Mouse (Mus musculus) cerebellum, adult 8-10 months (tissue): ENCODE results near the gene Tubgcp2.

Experiments
- DNase-seq: peaks from one replicate; pipeline ENCODE4 v3.0.0; 2022

Gene Tubgcp2

DNA sequence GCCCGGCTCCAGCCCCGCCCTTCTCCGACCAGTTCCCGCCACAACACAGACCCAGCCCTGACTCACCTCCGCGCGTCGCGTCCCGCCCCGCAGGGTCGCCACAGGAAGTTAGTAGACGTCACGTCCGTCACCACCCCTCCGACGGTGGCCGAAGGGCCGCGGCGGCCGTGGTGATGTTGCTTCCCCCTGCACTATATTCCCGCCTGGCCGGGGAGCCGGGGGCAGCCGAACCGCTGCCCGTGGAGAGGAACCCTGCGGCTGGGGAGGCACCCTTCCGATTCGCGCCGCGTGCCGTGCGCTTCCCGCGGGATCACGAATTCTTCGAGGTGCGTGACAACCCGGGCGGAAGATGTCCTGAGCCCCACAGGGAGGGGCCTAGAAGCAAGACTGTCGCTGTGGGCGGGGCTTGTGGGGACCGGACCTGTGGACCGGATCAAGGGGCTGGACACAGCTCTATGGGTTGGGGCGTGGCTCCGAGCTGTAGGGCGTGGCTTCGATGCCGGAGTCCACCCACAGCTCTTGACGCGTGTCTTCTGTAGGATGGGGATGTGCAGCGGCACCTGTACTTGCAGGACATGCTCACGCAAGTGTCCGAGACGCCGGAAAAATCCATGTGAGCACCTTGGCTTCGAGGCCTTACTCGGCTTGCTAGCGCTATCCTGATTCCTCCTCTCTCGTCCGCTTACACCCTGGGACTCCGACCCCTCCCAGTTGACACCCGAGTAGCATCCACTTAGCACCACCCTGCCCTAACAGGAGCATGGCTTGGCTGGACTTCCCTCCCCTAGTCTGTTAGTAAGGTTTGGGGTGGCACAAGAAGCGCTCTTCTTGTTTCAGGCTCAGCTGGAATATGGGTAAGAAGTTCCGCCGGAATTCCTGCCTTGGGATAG lies at the start of gene Tubgcp2, which contains the start of gene Zfp511:
Gene Tubgcp2 (minus strand): TSS at position 389 of the 890 bp plus-strand sequence.
Gene Zfp511 (plus strand): TSS at position 111 of the 890 bp plus-strand sequence.
- DNase-seq = peak; percentile 92

DNA sequence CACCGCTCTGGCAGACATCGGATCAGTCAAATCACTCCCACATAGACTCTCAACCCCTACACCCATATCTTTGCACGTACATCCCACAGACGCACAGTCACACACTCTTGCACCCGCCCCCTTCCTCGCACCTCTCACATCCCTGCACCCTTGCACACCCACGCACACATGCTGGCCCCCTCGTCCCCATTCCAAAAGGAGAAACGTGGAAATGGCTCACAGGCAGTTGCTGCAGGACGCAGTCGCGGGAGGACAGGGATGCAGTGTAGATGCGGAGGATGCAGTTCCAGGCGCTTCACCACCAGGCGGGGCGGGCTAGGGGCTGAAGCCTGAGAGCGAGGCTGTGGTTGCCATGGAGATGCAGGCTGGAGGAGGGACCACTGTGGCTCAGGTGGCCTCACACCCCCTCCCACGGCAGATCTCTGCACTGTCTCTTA lies 45.8 kb upstream of the Tubgcp2 start, which contains the start of gene Caly:
Gene Caly (minus strand): TSS at position 307 of the 437 bp plus-strand sequence.
- peak; percentile 75 for DNase-seq

DNA sequence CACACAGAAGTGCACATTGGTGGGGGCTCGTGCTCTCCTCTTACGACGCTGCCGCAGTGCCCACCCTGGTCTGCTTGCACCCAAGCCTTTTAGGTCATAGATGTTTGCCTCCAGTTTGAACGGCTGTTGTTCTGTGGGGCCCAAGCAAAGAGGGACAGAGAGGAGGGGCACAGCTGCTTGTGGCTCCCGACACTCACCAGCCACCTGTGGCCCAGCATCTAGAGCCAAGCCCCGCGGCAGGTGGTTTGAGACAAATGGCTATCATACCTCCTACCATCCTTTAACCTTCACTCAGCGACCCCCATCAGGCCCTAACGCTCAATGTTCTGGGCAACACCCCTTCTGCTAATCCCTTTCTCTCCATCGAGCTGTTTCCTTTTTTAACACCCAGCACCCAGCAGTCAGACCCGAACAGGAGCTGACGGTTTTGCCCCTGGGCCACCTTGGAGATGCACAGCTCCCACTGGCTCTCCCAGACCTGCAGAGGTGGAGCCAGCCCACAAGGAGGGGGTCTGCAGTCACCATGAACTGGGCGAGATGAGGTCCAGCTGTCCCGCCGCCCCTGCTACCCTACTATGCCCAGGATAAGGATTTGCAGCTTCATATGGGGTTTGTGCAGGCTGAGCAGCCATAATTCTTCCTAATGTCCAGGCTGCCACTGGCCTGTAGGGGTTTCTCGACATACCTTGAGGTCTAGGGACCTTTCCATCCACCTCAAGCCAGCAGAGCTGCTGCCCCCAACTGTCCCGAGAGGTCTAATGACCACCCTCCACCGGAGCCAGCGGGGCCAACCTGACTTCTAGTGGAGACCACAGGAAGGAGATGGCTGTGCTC lies 45.2 kb upstream of the Tubgcp2 start:
- peak; percentile 58 for DNase-seq

DNA sequence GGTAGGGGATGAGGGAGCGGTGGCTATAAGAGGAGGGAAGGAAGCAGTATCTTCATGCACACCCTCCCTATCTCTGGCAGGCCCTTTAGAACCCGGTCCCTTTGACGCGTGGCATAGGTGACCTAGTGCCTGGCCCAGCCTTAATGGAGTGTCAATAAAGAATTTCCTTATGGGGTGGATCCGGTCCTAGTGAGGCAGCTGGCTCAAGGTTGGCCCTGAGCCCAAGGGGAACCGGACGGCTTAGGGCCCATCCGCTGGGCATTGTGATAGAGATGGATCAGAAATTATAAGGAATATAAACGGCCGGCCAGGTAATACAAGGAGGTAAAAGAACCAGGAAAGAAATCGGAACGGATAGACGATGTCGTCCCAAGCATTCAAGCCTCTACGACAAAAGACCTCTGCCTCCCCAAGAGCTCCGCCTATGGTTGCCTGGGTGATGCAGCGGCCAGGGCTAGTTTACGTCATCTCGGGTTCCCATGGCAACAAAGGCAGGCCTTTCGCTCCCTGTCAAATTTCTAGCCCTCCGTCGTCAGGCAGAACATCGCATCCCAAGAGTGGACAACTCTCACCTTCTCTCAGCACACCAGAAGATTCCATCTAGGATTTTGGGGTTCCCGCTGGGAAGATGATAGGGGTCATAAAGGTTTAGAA lies 44.2 kb upstream of the Tubgcp2 start:
- peak; percentile 93 for DNase-seq

DNA sequence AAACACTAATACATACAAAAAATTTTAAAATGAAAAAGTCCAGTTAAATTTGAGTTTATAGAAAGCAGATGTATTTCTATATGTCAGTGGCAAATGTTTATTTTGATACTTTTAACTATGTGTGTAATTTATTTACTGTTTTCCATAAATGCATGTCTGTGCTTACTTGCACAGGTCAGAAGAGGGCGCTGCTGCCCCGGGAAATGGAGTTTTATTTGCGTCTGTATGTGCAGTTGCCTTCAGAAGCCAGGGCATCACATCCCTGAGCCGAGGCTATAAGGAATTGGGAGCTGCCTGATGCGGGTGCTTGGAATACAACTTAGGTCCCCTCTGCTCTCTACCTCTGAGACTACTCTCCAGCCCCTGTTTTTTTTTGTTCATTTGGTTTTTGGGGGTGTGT lies 42.2 kb upstream of the Tubgcp2 start:
- peak; percentile 81 for DNase-seq

DNA sequence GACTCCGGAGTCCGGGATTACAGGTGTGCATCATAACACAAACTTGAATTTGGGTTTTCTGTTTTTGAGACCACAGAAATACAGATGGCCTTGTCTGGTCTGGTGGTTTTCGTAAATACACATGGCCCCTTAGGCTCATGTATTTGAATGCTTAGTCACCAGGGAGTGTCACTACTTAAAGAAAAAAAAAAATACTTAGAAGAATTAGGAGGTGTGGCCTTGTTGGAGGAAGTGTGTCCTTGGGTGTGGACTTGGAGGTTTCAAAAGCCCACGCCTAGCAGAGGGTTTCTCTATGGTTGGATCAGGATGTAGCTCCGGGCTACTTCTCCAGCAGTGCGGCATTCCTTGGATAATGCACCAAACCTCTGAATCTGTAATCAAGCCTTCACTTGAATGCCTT lies 41.2 kb upstream of the Tubgcp2 start:
- no peak for DNase-seq

DNA sequence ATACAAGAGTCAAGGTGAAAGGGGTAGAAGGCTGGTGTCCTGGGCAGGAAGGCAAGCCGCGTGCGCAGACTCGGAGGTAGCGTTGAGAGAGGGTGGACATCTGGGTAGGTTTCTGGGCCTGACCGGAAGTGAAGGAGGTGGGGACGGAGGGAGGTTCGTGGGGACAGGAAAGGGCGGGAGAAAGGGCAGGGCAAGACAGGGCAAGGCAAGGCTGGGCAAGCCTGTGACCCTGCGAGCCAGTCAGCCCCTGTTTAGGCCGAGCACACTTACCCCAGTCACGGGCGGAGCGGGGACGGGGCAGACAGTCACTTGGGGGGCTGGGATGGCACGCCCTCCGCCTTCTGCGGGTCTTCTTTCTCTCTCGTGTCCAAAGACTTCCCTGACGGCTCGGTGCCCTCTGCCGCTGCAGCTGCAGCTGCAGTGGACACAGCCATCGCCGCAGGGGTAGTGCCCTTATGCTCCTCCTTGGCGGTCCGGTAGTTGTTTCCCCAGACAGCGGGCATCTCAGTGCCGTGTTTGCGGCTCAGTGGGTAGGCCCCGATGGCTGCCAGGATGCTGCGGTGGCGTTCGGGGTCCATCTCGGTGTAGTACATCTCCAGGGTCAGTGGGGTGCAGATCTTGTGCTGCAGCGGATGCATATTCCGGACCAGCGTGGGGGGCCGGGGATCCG lies 33.7 kb upstream of the Tubgcp2 start:
- no peak for DNase-seq

DNA sequence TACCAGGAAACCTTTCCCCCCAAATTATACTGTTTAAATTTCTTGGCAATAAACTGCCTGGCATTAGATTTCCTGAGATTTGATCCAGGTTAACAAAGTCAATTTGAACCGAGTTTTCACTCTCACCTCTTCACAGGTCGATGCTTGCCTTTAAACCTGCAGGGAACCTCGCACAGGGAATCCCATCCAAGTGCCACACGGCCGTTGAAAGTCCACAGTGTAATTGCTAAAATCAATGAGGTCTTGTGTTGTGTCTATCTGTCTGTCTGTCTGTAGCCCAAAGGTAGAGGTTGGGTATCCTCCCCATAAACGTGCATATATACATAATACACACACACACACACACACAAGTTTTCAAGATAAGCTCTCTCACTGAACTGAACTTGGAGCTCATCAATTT lies 30.9 kb upstream of the Tubgcp2 start:
- no peak for DNase-seq

DNA sequence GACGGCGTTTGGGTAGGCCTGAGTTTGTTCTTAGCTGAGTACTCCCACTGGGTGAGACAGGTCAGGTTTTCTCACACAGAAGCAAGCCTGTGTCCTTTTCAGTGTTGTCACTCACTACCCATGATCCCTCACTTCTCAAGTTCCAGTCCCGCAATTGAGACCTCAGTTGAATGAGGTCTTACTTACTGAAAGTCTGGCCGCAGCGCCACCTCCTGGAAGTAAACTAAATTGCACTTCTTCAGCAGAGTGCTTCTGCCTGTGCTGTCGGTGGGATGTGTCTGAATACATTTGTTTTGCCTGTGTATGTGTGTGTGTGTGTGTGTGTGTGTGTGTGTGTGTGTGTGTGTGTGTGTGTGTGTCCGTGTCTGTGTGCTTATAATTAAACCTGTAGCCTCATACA lies 26.6 kb upstream of the Tubgcp2 start:
- DNase-seq = peak; percentile 64

DNA sequence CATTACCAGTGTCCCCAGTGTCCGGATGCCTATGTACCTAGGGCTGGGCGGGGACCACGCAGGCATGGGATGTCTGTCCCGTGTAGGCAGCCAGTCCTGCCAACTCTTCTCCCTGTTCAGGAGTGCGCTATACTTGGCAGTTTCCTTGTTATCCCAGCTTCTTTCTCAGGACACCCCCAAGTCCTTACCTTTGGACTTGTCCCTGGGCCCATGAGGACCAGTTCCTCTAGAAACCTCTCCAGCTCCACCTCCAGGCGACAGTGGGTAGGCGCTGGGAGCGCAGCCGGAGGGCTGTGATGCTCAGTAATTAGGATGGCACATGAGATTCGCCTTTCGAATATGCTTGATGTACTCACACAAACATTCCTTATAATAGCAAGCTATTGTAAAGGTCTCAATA lies 25.8 kb upstream of the Tubgcp2 start:
- no peak for DNase-seq

DNA sequence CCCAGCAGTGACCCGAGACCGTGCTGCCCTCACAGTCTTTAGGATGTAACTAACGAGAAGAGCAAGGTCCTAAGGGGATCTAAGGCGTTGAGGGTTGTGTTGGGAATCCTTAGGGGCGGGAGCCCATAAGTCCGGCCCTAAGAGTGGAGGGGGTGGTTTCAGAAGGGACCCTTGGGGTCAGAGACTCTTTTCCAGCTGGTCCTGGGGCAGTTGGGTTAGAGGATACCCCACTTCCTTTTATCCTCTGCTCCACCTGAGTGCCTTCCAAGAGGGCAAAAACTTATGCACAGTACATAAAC lies 25.3 kb upstream of the Tubgcp2 start:
- no peak for DNase-seq

DNA sequence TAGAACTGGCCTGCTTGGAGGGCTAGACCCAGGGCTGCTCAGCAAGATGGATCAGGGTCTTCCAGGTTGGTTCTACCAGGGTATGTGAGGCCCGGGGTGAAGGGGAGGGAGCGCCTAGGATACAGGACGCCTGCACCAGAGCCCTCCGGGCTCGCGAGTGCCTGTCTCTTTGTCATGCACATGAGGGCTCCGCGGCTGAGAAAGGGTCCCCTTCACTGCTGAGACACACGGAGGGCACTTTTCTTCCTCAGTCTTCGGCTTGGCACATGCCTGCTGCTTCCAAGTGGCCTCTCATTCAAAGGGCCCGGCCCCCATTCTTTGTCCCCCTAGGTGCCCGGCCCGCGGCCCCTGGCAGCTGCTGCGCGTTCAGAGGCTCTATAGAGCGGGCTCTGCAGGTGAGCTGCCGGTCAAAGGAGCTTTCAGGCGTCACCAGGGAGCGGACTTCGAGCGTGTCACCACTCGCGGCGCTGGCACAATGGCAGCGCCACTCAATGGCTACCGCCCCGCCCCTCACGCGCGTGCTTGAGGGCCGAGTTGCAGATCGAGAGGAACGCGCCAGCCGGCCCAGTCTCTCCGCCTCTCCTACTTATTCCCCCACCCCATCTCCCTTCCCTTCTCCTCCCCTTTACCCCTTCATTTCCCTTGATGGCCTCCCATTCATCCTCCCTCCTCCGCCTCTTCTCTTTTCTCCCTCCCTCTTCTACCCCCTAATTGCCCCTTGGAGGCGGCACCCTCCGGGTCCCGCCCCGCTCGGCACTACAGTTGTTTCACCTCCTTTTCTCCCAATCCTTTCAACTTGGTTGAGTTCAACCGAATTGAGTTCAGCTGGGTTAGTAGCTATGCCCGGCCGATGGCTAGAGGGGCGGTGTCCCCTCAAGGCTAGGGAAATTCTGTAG lies 24.7 kb upstream of the Tubgcp2 start:
- no peak for DNase-seq

DNA sequence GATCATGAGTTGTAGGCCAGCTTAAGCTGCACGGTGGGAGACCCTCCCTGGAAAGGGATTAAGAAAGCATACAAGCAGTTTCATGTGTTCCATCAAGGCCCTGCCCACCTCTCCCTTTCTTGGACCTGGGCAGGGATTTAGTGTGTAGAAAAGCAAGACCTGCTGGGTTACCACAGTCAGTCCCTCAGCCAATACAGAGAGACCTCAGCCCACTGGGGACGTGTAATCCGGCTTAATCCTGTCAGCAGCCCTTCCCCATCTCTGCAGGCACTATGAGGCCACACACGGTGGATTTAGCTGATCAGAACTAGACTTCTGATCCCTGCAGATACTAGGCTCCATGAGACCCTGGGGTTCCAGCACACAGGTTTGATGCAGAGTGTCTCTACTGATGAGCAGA lies 23.1 kb upstream of the Tubgcp2 start:
- no peak for DNase-seq

DNA sequence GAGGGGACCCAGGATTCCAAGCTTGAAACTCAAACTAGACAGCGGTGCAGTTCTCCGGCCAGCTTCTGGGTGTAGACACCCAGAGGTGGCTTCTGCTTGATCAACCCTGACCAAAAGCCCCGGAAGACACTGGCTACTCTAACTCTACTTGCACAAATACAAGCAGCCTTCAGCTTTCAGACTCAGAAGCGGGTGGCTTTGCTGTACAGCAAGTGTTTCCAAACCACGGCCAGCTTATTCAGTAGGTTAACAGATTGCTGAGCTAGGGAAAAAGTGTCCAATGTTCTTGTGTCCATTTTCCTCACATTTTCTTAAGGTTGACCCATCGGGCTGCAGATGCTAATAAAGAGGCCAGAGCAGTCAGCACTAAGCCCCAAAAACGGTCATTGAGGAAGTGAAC lies 22.1 kb upstream of the Tubgcp2 start:
- DNase-seq = no peak

DNA sequence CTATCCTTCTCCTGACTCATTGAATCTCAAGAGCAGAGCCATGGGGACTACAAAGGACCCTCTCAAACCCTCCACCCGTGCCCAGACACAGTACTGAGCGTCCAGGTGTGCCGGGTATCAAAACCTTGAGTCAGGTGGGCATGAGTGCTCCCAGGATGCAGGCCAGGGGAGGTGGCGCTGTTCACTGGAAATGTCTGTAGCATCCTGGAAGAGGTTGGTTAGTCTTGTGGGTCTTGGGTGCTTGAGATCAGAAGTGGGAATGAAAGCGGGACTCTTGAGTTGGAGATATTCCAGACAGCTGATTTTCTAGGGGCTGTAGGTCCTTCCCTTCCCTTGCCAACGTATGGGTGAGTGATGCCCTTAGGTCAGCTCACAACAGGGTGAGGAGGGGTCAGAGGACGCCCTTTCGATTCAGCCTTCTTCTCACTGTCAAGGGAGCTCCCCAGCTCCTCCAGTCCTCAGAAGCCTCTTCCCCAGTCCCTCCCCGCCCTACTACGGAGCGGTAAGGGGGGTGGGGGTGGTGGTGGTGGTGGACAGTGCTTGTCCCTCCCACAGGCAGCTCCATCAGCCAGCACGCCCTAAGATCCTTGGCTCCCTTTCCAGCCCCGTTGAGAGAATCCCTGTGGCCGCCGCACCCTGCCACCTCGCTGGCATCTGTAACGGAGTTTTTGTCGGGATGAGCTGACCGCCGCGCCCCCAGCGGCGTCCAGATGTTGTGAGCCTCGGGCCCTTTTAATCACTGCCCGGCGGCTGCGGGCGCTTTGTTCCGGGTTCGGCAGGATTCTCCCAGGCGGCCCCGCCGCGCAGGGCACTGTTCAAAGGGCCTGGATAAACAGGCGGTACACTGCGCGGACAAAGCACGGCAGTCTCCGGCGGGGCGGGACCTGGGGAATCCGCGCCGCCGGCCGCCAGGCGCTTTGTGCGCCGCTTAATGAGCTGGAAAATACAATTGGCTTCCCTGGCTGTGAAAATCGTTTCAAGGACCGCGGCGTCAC lies 21.2 kb upstream of the Tubgcp2 start:
- no peak for DNase-seq

DNA sequence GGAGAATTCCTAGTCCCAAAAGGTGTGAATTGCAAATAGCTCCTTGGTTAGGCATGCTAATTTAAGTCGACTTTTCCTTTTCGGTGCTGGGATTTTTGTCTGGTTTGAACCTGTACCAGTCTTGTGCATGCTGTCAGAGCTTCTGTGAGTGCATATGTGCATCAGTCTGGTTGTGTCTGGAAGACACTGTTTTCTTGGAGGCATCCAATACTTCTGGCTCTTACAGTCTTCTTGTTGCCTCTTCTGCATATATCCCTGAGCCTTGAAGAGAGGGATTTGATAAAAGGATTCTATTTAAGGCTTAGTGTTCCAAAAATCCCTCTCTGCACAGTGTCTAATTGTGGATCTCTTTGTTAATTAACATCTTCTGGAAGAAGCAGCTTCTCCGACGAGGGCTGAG lies 17.7 kb upstream of the Tubgcp2 start:
- no peak for DNase-seq

DNA sequence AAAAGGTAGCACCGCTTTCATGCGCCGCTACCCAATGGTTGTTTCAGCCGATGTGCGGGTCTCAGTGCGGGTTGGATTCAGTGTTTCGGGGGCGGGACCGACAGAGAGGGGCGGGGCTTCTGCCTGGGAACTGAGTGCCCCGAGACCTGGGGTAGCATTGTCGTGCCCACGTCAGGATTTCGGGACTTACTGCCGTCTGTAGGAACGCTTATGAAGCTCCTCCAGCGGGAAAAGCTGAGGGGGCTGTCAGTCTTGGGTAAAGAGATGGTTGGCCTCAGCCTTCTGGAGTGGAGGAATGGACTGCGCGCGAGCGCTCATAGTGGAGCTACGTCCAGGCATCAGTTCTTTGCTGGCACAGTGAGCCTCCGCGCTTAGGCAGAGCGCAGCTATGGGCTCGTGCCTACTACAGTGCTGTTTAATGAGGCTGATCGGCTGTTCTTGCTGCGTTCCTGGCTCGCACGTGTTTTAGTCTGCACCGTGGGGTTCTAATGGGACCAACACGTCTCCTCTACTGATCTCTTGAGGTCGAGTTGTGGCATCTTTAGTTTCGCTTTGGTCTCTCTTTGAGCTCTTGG lies 12.7 kb upstream of the Tubgcp2 start:
- DNase-seq = no peak

DNA sequence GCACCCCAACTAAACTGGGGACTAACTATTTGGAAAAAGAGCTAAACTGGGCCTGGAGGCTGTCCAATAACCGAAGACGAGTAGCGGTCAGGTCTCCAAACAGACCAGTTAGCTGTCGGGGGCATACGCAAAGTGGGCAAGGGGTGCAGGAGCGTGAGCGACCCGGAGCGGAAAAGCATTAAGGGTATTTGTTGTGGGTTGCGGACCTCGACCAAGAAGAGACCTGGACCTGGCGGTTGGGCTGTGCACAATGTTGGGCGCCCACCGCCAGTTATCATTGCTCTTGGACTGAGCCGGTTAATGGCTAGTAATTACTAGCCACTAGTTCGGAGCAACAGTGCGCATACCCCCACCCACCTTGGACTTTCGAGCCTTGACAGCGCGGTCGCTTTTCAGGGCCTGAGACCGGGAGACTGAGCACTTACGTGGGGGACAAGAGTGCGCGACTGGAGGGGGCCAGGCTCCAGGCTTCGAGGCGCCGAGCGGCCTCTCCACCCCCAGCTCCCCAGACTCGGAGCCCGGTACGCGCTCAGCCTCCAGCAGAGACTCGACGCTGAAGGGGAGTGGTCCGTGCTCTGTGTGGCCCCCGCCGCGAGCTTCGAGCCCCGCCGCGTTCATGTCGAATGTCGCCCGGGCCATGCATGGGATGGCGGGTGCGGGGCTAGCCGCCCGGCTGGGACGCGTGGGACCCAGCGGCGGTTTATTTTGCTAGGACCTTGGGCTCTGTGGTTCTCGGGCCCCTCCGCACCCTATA lies 12.1 kb upstream of the Tubgcp2 start, which contains the start of gene Msx3:
Gene Msx3 (minus strand): TSS at position 729 of the 754 bp plus-strand sequence.
- no peak for DNase-seq

DNA sequence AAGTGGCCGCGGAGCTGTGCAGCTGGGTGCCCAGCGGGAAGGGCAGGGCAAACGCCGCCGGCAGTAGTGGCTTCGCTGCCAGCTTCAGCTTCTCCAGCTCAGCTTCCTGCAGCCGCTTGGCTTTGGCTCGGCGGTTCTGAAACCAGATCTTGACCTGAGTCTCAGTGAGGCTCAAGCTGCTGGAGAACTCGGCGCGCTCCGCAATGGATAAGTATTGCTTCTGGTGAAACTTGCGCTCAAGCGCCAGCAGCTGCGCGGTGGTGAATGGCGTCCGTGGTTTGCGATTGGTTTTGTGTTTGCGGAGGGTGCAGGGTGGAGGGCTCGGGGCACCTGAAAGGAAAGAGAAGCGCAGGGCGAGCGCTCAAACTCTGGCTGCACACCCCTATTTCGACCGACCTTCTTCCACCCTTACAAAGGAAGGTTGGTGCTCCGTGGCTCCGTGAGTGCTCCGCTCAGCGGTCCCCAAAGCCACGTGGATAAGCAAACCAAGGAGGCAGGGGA lies 11.4 kb upstream of the Tubgcp2 start:
- no peak for DNase-seq
